Mouse (Mus musculus): ENCODE results near the gene Dennd5b. TPM values are rescaled to one million over a fixed set of nuclear protein-coding genes. Genes with fewer than 3 reads are reported as not detected.
A peak's percentile ranks its signal among the peaks of the same experiment; 100 is the strongest.
"Not testable (repeated sequence)": the region's sequence is repeated elsewhere in the genome, so short reads cannot be mapped to it uniquely, and the experiment has no call there.

Dennd5b gene
- 3.4 and 4.2 TPM in 2 replicates for total RNA-seq (2017)

GRCm38 (mm10) chr6:149101076-149101942, at the start of gene Dennd5b:
Dennd5b (minus strand) TSS chr6:149101680.
- ATAC-seq (replicated peaks; ENCODE audit: low read depth, poor library complexity, severe bottlenecking) = peak; percentile 47

DNA sequence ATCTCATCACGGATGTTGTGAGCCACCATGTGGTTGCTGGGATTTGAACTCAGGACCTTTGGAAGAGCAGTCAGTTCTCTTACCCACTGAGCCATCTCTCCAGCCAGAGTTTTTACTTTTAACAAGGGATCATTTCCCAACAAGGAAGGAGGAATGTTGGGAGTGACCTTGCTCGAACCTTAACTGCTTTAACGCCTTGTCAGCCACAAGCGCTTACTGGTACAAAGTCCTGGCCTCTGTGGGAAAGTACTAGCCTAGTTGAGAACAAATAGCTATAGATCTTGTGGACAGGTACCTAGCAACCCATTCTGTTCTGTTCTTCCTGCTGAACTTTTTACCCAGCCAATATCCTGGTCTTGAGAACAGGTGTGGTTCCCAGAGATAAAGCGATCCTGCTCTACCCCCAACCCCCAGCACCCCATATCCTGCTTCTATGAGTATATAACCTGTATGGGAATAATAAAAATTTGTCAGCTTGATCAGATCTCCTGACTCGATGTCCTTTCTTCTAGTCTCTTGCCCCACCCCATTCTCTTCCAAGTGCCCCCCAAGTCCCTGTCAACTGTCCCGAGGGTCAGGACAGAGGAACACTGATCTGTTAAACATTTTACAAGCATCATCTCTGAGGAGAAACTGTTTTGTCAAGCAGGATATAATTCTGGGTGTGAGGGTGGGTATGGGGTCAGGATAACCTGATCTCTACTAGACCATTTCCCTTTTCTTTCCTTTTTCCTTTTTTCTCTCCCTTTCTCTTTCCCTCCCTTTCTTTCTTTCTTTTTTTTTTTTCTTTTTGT, 47.2 kb upstream of the Dennd5b start:
- no peak for ATAC-seq (replicated peaks; ENCODE audit: low read depth, poor library complexity, severe bottlenecking)

DNA sequence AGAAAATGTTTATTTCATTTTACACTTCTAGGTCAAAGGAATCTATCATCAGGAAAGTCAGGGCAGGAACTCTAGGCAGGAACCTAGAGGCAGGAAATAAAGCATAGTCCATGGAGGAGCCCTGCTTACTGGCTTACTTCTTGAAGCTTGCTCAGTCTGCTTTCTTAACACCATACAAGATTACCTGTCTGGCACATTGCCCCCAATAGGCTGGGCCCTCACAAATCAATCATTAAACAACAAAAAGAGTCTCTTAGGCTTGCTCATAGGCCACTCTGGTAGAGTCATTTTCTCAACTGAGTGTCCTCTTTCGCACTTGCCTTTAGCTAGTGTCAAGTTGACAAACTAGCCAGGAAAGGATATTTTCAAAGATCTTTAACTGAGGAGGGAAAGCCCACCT, 43.7 kb upstream of the Dennd5b start:
- ATAC-seq (replicated peaks; ENCODE audit: low read depth, poor library complexity, severe bottlenecking) = no peak

DNA sequence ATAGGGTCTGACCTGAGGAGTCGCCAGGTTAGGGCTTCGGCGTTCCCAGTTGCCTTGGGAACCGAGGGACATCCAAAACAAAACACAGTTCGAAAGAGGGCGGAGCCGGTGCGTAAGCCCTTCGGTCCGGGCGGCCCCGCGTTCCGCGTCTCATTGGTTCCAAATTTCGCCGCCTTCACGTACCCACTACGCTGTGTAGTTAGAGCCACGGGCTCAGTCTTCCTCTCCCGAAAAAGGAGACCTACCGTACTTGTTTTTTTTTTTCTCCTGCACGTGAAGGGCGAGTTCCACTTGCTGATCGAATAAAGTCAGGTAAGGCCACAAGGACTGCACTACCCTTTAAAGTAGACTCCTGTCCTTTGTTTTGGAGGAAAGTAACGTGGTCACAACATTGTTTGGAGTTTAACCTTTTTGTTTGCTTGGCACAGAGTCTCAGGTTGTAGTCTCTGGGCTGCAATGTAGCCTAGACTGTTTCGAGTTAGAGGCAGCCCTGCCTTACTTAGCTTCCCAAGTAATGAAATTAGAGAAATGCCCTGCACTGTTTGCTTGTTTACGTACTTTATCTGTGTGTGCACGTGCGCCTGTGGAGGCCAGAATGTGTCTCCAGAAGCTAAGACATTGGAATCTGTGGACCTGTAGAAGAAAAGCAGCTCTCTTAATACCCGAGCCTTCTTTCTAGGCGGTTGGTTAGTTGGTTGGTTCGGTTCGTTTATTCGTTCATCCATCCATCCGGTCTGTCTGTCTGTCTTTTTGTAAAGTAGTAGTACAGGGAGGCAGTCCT, 40.1 kb upstream of the Dennd5b start:
- ATAC-seq (replicated peaks; ENCODE audit: low read depth, poor library complexity, severe bottlenecking) = peak; percentile 97

GRCm38 (mm10) chr6:149139471-149139870, 38.0 kb upstream of the Dennd5b start, which contains the start of gene Etfbkmt:
Etfbkmt (plus strand) TSS chr6:149139849.
- no peak for ATAC-seq (replicated peaks; ENCODE audit: low read depth, poor library complexity, severe bottlenecking)

- ATAC-seq (replicated peaks; ENCODE audit: low read depth, poor library complexity, severe bottlenecking) = no peak
Measured at GRCm38 (mm10) chr6:149139011-149139410, 37.5 kb upstream of the Dennd5b start.

DNA sequence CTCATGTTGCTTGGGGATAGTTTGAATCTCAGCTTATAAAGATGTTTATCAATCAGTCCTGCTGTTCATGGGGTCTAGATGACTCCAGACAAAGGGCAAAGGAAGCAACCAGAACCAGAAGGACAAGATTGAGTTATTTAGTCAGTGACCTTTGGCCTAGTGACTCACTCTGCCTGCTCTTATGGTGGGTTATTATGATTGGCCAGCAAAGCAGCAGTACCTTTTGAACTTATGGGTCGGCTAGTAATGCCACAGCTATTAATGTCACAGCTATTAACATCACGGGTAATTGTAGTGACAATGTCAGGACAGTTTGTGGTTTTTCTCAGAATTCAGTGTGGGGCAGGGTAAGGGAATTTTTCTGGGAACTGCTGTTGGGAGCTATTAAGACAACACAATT, 36.5 kb upstream of the Dennd5b start:
- no peak for ATAC-seq (replicated peaks; ENCODE audit: low read depth, poor library complexity, severe bottlenecking)

- no peak for ATAC-seq (replicated peaks; ENCODE audit: low read depth, poor library complexity, severe bottlenecking)
Measured at GRCm38 (mm10) chr6:149135631-149136030, 34.2 kb upstream of the Dennd5b start.

GRCm38 (mm10) chr6:149134391-149135150, 33.1 kb upstream of the Dennd5b start:
- no peak for ATAC-seq (replicated peaks; ENCODE audit: low read depth, poor library complexity, severe bottlenecking)

GRCm38 (mm10) chr6:149132311-149133077, 31.0 kb upstream of the Dennd5b start:
- ATAC-seq (replicated peaks; ENCODE audit: low read depth, poor library complexity, severe bottlenecking) = peak; percentile 99

DNA sequence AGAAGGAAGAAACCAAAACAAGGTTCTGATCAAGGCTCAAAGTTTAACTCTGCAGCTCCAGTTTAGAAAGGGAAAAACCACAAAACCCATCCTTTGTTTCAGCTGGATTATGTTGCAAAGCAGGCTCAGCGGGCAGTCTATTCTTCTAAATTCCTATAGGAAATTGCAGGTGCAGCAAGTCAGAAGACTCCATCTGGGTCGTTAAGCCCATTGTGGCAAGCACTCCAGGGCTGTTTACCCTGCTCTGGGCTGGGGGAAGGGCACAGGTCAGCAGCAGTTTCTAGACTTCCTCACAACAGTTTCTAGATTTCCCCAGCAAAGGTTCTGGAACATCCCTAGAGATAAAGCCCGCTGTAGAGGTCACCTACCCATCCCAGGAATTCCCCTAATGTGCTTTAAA, 29.6 kb upstream of the Dennd5b start:
- no peak for ATAC-seq (replicated peaks; ENCODE audit: low read depth, poor library complexity, severe bottlenecking)

GRCm38 (mm10) chr6:149129870-149130269, 28.4 kb upstream of the Dennd5b start, which contains the start of gene Gm10203:
Gm10203 (plus strand) TSS chr6:149130170.
- ATAC-seq (replicated peaks; ENCODE audit: low read depth, poor library complexity, severe bottlenecking) = not testable (repeated sequence)

DNA sequence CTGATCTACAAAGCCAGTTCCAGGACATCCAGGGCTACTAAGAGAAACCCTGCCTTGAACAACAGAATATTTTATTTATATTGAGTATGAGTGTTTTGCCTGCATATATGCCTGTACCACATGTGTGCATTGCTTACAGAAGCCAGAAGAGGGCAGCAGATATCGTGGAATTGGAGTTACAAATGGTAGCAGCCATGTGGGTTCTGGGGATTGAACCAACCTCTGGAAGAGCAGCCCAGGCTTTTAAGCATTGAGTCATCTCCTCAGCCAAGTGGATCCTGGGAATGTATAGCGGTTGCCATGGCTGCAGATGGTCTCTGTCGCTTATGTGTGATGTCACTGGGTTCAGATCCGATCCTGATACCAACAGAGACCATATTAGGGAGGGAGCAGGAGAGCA, 25.2 kb upstream of the Dennd5b start:
- ATAC-seq (replicated peaks; ENCODE audit: low read depth, poor library complexity, severe bottlenecking) = peak; percentile 95

DNA sequence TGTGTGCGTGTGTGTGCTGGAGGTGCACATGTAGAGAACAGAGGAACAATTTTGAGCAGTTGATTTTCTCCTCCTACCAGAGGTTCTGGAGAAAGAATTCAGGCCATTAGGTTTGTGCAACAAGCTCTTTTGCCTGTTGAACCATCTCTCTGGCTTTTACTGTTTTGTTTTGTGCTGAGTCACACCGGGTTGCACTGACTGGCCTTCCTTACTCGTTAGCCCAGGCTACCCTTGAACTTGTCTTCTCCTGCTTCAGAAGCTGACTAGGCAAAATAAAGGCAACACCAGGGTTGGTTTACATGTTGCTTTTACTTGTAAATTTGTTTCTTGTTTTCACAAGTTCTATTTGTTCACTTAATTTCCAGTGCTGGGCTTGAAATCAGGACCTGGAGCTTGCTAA, 21.6 kb upstream of the Dennd5b start:
- no peak for ATAC-seq (replicated peaks; ENCODE audit: low read depth, poor library complexity, severe bottlenecking)

DNA sequence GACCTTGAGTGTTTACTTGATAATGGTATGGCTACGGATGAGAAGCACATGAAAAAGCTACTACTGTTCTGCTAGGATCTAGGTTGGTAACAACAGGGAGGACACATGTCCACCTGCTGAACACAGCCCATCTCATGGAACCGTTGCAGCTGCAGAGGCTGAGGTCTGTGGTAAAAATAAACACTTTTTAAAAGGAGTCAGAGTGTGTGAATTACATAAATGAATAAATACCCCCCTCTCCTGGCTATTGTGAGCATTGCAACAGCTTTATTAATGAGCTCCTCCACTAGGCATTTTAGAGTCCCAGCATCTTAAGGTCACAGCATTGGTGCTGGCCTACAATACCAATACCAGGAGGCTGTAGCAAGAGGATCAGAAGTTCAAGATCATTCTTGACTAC, 18.4 kb upstream of the Dennd5b start:
- ATAC-seq (replicated peaks; ENCODE audit: low read depth, poor library complexity, severe bottlenecking) = peak; percentile 97

- no peak for ATAC-seq (replicated peaks; ENCODE audit: low read depth, poor library complexity, severe bottlenecking)
Measured at GRCm38 (mm10) chr6:149118935-149119334, 17.5 kb upstream of the Dennd5b start.

- ATAC-seq (replicated peaks; ENCODE audit: low read depth, poor library complexity, severe bottlenecking) = no peak
Measured at GRCm38 (mm10) chr6:149116992-149117391, 15.5 kb upstream of the Dennd5b start.

DNA sequence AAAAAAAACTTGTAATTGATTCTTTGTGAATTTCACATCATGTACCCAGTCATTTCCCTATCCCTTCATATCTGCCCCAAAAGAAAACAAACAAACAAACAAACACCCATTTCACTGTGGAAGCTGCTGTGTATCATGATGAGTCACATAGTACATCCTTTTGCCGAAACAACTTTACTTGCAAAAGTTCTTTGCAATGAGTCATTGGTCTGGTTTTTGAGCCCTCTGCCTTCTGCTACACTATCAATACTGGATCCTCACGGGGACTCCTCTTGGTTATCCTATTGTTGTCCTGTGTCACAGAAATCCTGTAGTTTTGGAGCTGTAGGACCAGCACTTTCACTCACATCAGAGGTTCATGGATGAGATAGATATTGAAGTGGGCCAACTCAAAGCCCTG, 7.4 kb upstream of the Dennd5b start:
- no peak for ATAC-seq (replicated peaks; ENCODE audit: low read depth, poor library complexity, severe bottlenecking)

DNA sequence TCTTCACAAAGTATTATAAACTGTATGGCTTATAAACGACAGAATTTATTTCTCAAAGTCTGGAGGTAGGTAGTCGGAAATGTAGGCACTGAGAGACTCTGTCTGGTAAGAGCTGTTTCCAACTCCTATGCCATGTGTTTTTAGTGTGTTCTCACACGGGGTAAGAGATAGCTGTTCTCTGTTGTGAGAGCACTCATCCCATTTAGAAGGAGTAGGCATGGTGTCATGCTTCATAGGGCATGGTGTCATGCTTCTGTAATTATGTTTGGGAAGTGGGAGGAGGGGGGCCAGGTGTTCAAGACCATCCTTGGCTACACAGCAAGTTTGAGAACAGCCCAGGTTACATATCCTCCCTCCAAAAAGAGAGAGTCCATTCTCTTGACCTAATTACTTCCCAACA, 6.1 kb upstream of the Dennd5b start:
- no peak for ATAC-seq (replicated peaks; ENCODE audit: low read depth, poor library complexity, severe bottlenecking)

All from common myeloid progenitor, adult 5-6 weeks (primary cell).